Mouse (Mus musculus) spleen, postnatal 36 days (tissue): ENCODE measurements around the gene AC124502.3.

Experiments used
- DNase-seq, 2 experiments: peaks; one replicate each; pipeline ENCODE4 v3.0.0; 2022; ENCODE audit warnings: low spot score in 2 of 2, mixed read lengths in 1 of 2

The AC124502.3 gene

DNA sequence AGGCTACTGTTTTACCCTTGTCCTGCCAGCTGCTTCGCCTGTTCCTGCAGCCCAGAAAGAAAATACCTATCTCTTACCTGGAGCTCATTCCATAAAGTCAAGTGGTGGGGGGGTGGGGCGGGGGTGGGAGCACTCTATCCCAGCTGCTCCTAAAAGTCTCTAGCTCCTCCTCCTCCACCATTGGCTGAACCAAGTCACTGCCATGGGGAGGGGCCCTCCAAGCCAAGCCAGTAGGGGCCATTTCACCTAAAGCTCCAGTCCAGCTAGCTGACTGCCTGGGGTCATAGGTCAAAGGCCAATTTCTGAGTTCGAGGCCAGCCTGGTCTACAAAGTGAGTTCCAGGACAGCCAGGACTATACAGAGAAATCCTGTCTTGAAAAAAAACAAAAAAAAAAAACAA, 6.0 kb upstream of the AC124502.3 start:
- DNase-seq, result no peak

- DNase-seq, result no peak
Measured at GRCm38 (mm10) chr19:5036577-5036976, 2.1 kb upstream of the AC124502.3 start.

DNA sequence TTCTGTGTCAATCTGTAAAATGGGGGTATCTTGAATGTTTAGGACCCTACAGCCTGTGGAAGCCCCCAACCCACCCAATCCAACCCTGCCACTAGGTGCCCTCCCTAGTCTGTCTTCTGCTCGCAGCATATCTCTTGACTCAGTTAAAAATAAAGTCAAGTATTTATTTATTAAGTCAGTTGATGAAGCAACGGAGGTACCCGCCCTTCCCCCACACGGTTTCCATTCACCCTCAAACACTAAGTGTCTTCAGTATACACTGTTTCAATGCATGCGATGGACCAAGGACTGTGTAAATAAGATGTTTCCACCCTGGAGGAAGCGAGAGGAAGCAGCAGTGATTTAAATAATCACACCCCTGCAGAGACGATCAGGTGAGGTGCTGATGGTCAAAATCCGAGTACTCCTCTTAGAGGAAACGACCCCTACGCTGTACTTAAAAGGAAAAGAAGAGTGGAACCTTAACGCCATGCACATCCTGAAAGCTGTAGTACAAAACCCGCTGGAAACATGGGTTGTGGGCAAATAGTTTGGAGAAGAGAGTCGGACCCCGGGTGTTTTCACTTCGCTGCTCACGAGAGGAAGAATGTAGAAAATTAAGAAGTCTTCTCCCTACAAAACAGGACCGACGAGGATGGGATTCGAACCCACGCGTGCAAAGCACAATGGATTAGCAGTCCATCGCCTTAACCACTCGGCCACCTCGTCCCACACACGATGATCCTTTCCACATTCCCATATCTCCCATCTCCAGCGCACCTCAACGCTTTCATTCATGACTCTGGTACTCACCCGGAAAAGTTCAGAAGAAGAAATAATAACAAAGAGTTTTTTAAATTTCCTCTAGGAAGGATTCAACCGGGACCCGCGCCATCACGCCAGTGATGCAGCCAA, 766 bp upstream of the AC124502.3 start:
- DNase-seq, result peak; percentile 32 to 50

- no peak for DNase-seq
Measured at GRCm38 (mm10) chr19:5039301-5040114, 817 bp downstream of the AC124502.3 start.

- peak; percentile 85 to 90 for DNase-seq
Measured at GRCm38 (mm10) chr19:5040862-5041523, 2.3 kb downstream of the AC124502.3 start, which contains the start of gene Brms1. TSS of gene Brms1 (plus strand) at chr19:5041354.

GRCm38 (mm10) chr19:5041588-5041987, 2.9 kb downstream of the AC124502.3 start:
- no peak for DNase-seq

GRCm38 (mm10) chr19:5045531-5045930, 6.8 kb downstream of the AC124502.3 start:
- DNase-seq, result no peak

- no peak for DNase-seq
Measured at GRCm38 (mm10) chr19:5048138-5049056, 9.7 kb downstream of the AC124502.3 start.

GRCm38 (mm10) chr19:5049325-5049724, 10.6 kb downstream of the AC124502.3 start:
- no peak for DNase-seq

GRCm38 (mm10) chr19:5050047-5050905, 11.6 kb downstream of the AC124502.3 start, which contains the start of gene Rin1:
TSS of gene Rin1 (plus strand) at chr19:5050481.
- DNase-seq, result no peak

GRCm38 (mm10) chr19:5051031-5051430, 12.3 kb downstream of the AC124502.3 start:
- no peak for DNase-seq

- no peak for DNase-seq
Measured at GRCm38 (mm10) chr19:5051515-5051914, 12.8 kb downstream of the AC124502.3 start.

DNA sequence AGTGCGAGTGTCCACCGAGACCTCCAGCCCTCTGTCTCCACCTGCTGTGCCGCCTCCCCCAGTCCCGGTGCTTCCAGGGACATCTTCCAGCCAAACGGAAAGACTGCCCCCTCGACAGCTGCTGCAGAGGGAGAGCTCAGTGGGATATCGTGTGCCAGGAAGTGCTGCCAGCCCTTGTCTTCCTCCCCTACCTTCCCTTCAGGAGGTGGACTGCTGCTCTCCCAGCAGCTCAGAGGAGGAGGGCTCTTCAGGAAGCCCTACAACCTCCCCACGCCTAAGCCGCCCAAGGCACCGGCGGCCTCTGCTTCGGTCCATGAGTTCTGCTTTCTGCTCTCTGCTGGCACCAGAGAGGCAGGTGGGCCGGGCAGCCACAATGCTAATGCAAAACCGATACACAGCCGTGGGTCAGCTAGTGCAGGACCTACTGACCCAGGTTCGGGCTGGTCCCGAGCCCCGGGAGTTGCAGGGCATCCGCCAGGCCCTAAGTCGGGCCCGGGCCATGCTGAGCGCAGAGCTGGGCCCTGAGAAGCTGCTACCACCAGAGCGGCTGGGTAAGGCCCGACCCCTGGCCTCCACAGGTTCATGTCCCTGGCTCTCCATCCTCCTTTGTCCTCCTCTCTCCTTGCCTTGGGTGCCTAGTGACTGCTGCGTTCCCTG, 13.6 kb downstream of the AC124502.3 start:
- no peak for DNase-seq

GRCm38 (mm10) chr19:5052853-5053252, 14.2 kb downstream of the AC124502.3 start:
- DNase-seq, result no peak

DNA sequence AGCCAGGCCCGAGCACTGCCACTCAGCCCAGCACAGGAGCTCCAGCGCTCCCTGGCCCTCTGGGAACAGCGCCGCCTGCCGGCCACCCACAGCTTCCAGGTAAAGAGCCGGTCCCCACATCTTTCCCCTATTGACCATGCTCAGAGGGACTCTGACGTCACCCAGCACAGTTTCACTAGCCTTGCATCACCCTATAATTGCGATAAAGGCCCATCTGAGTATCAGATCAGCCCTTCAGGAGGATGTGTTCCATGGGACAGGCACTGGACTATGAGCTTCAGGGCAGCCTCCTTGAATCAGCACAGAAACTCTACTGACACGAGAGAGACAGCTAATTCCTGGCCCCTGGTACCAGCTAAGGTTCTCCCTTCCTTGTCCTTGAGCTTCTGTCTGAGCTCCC, 15.2 kb downstream of the AC124502.3 start:
- DNase-seq, result no peak

DNA sequence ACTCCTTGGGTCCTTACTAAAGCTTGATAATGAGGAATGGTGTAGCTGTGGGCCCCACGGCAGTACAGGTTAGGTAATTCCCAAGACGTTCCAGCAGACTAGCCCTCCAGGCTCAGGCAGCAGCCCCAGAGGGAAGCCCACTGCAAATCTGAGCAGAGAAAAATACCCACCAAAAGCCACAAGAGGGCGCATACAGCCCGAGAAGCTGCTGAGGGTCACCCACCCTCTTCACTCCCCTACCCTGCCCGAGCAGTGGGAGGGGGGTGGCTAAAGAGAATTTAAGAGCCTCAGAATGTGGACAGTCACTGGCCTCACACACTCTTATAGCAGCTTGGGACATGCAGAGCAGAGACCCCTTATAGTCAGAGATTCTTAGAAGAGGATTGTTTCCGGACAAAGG, 17.6 kb downstream of the AC124502.3 start:
- no peak for DNase-seq

DNA sequence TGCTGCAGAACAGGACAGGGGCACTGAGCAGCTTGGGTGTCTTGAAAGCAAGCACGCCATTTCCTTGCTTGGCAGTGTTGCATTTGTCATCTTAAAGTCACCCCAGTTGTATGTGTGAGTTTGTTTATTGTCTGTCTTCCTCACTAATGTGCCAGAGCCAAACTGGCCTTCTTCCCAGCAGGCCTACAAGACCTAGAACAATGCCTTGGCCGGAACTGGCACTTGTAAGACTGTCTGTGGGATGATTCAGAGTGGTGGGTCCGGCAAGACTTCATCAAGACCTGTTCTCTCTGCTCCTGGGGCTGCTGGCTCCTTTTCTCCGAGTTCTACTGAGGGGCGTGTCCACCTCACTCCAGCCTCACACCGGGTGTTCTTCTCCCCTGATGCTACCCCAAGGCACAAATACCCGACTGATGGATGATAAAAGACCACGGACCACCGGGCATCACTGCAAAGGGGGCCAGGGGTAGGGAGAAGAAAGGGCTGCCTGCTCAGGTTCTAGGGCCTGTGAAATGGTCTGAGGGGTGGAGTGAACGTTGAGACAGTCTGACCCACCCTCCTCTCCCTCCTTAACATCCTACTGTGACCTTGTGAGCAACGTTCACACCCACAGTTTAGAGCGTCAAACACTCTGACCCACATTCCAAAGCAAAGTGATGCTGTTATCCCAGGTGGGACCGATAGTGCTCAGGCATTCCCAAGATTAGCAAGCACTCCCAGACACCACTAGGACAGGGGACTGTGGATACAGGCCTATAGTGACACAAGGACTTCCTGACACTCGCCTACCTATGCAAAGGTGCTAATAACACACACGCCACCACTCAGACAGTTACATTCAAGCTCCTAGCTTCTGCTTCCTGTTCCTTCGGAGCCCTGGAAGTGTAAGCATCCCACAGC, 19.4 kb downstream of the AC124502.3 start:
- DNase-seq, result no peak
